Comparison of ENCODE assay signal across 25 mouse cellular contexts in genomic region chr12:55311841-55312240, GRCm38 (mm10).
"Had no signal": no experiment of that assay in that cellular context is flagged by ENCODE, and none has a peak within 500 bp of the region (broad histone marks: within the 10 kb centered on the region; RNA-seq: fewer than 3 reads in every experiment).

No protein-coding gene starts in this region.

- H3K4me3 ChIP-seq: gastrocnemius, adult 2 months; heart, embryonic 10.5 days; heart, embryonic 12.5 days; hindbrain, embryonic 10.5 days; hindbrain, embryonic 12.5 days; intestine, embryonic 15.5 days; limb, embryonic 10.5 days; limb, embryonic 12.5 days; liver, embryonic 13.5 days had no signal

- H3K4me1 ChIP-seq: heart, embryonic 10.5 days; heart, embryonic 12.5 days; hindbrain, embryonic 10.5 days; hindbrain, embryonic 12.5 days; intestine, embryonic 15.5 days; limb, embryonic 10.5 days; limb, embryonic 12.5 days; liver, embryonic 13.5 days had no signal

- H3K27ac ChIP-seq: gastrocnemius, adult 2 months; heart, embryonic 10.5 days; hindbrain, embryonic 10.5 days; hindbrain, embryonic 12.5 days; hindbrain, embryonic 14.5 days; intestine, embryonic 15.5 days; limb, embryonic 10.5 days; limb, embryonic 12.5 days; liver, embryonic 13.5 days had no signal

- H3K4me2 ChIP-seq: heart, embryonic 12.5 days; hindbrain, embryonic 12.5 days; hindbrain, embryonic 14.5 days; intestine, embryonic 15.5 days; limb, embryonic 12.5 days; liver, embryonic 11.5 days; liver, embryonic 13.5 days had no signal

- H3K9ac ChIP-seq: heart, embryonic 12.5 days; hindbrain, embryonic 12.5 days; hindbrain, embryonic 14.5 days; intestine, embryonic 15.5 days; limb, embryonic 12.5 days; liver, embryonic 13.5 days had no signal

- H3K36me3 ChIP-seq: intestine, embryonic 15.5 days had no signal

- DNase-seq: gastrocnemius, adult 2 months; gastrocnemius, postnatal 10 days; gastrocnemius, postnatal 25 days; heart, postnatal 10 days; heart, postnatal 4 days; kidney, adult 18-20 months; kidney, adult 8-10 months; kidney, postnatal 10 days; kidney, postnatal 25 days; layer of hippocampus, adult 9-11 months; layer of hippocampus, postnatal 36 days; liver; liver, embryonic 13.5 days had no signal

- H3K27me3 ChIP-seq: heart, embryonic 12.5 days; hindbrain, embryonic 12.5 days; intestine, embryonic 15.5 days; limb, embryonic 12.5 days; liver, embryonic 13.5 days had no signal

- ATAC-seq: hindbrain, embryonic 16.5 days; inflammation-experienced regulatory T-cells, adult 6 months; intestine, embryonic 15.5 days; intestine, postnatal 0 days had no signal

- H3K9me3 ChIP-seq: heart, embryonic 10.5 days; heart, embryonic 12.5 days; hindbrain, embryonic 10.5 days; hindbrain, embryonic 12.5 days; intestine, embryonic 15.5 days; limb, embryonic 10.5 days; limb, embryonic 12.5 days; liver, embryonic 13.5 days had no signal
